Mouse (Mus musculus) B cell, adult 62 days (primary cell): ENCODE measurements around the gene Cenpm. TPM values are rescaled to one million over a fixed set of nuclear protein-coding genes. Genes with fewer than 3 reads are reported as not detected.

ENCODE experiments used
- total RNA-seq: library from RNA; stranded (reverse); gene quantifications from 4 replicates; pipeline ENCODE4 v1.2.4, GENCODE M21; 2023

Cenpm gene
- total RNA-seq = 1.3 to 4.6 TPM (median 1.4 TPM) in 3 of 4 replicates, not detected in the other

DNA sequence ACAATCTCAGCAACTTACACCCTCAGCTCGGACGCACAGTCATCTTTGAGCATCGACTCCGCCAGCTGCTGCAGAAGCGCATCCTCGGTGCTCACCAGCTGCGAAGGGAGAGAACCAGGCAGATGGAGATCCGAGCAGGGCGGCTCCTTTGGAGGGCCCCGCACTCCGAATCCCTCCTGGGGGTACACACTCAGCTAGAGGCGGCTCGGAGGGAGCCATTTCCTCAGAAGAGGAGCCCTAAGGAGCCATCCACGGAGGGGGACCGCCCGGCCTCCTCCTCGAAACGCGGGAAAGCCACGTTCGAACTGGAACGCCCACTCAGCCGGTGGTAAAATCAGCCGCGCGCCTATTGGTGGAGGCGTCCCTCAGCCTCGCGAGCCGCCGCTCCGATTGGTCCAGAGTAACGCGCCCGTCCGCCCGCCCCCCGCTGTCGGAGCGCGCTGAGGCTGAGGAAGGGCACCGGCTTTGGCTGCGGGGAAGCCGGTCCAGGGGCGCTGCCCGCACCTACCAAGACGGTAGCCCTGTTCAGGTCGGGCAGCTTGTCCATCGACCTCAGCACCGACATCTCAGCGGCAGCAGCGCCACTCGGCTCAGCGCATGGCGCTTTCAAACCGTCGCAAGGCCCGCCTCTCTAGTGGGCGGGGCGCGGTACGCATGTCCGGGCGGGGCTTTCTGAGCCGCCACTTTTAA lies at the start of gene Cenpm:
TSS of gene Cenpm (minus strand) at position 634 of the 690 bp plus-strand sequence.

DNA sequence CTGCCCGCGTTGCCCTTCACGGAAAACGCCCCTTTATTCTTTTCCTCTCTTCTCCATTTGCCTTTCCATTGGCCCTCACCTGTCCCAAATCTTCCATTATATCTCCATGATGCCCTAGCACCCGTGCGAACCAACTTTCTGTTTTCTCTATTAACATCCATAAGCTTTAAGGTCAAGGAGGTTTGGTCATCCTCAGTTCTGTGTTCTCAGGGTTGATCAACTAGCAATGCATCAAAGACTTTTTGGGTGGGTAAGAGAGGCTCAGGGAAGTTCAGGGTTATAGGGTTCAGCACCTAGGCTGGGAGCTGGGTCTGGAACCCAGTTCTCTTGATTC lies 30.0 kb upstream of the Cenpm start, which contains the start of gene Sept3:
TSS of gene Sept3 (plus strand) at position 301 of the 334 bp plus-strand sequence.

DNA sequence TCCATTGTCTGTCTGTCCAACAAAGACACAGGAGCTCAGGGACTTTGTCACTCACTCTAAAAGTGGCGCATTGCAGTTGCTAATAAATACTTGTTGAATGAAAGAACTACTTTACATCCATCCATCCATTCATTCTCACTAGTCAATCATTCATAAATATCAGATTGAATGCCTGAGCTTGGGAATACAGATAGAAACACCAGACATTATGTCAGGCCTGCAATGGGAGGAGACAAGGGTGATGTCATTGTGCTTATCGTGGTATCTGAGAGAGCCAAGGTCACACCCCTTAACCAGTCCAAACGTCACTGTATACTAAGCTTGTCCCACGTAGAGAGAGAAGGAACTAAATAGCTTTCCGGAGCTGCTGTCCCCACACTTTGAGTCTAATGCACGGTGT lies 7.5 kb upstream of the Cenpm start, which contains the start of gene 1500009C09Rik:
TSS of gene 1500009C09Rik (plus strand) at position 301 of the 400 bp plus-strand sequence.

DNA sequence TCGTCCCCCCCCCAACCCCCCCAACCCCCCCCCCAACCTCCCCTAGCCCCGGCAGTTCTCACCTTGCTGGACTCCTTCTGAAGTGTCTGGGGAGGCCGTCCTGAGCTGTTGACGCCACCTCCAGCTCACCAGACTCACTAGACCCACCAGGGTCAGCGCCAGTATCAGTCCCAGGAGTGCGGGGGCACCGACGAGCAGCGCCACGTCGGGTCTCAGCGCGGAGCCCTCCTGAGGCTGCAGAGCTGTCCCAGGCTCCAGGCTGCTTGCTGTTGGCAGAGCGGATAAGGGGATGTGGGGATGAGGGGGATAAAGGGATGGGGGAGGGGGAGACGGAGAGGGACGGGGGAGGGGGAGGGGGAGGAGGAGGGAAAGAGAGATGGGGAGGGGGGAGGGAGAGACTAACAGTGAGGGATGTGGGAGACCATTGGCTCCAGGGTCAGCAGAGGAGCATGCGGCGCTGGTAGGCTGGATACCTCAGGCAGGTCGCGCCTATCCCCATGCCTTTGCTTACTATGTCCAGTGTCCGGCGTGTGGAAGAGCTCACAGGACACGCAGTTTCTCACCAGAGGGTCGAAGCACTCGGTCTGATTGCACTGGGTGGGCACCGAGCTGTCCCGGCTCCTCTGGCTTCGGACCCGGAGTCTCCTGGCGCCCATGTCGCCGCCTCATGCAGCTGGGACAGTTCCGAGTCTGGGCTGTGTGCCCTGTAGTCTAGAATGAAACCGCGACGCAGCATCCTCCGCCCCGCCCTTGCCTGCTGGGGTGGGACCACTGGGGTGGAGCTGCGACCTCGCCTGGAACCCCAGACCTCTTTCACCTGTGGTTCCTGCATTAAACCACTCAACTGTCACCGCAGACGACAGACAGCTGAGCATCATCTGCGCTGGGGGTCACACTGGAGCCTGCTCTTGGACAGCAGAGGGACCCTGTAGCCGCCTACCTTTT lies 20.6 kb downstream of the Cenpm start, which contains the start of gene Tnfrsf13c:
TSS of gene Tnfrsf13c (minus strand) at position 713 of the 945 bp plus-strand sequence.

DNA sequence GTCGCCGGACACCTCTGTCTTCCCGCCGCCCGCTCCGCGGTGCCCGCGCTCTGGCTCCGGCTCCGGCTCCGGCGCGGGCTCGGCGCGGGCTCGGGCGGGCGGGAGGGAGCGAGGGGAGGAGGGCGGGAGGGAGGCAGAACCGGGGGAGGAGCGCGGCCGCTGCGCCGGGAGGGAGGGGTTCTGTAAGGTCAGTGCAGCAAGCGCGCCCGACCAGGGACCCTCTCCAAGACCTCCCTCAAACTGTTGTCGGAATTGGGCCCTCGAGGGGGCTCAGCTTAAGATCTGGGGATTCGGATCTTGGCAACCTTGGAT lies 31.8 kb downstream of the Cenpm start, which contains the start of gene Shisa8:
TSS of gene Shisa8 (minus strand) at position 64 of the 312 bp plus-strand sequence.

Other genes starting within 250 kb of the Cenpm start
- gene Desi1, start 210.9 kb downstream of the Cenpm start, total RNA-seq = 25.1 to 29.2 TPM (median 26.1 TPM) in 4 replicates
- 98.1 to 105 TPM (median 103 TPM) in 4 replicates for gene Snu13, start 197.2 kb downstream of the Cenpm start, total RNA-seq
- gene 4930407I10Rik, start 185.6 kb downstream of the Cenpm start, total RNA-seq = not detected in 4 replicates
- gene Mei1, start 174.8 kb downstream of the Cenpm start, total RNA-seq = not detected in 4 replicates
- 56.8 to 62.5 TPM (median 61.3 TPM) in 4 replicates for gene Ccdc134, start 116.8 kb downstream of the Cenpm start, total RNA-seq
- gene Srebf2, start 97.6 kb downstream of the Cenpm start, total RNA-seq = 225 to 235 TPM (median 230 TPM) in 4 replicates
- gene Shisa8, start 31.9 kb downstream of the Cenpm start, total RNA-seq = 5.3 to 9.3 TPM (median 6.8 TPM) in 4 replicates
- 282 to 319 TPM (median 304 TPM) in 4 replicates for gene Tnfrsf13c, start 20.4 kb downstream of the Cenpm start, total RNA-seq
- gene 1500009C09Rik, start 7.6 kb upstream of the Cenpm start, total RNA-seq = 0.36 TPM in 1 of 4 replicates, not detected in the others
- gene Sept3, start 30.1 kb upstream of the Cenpm start, total RNA-seq = 0.21 TPM in 1 of 4 replicates, not detected in the others
- not detected in 4 replicates for gene Wbp2nl, start 54.2 kb upstream of the Cenpm start, total RNA-seq
- gene Naga, start 94.2 kb upstream of the Cenpm start, total RNA-seq = 55.4 to 59.8 TPM (median 57.8 TPM) in 4 replicates
- 2.2 TPM in 1 of 4 replicates, not detected in the others for gene Pheta2, start 94.2 kb upstream of the Cenpm start, total RNA-seq
- gene Smdt1, start 94.2 kb upstream of the Cenpm start, total RNA-seq = 89.7 to 104 TPM (median 94.2 TPM) in 4 replicates
- gene Ndufa6, start 109.6 kb upstream of the Cenpm start, total RNA-seq = 97.1 to 115 TPM (median 103 TPM) in 4 replicates
- gene Cyp2d22, start 135.5 kb upstream of the Cenpm start, total RNA-seq = 5.5 to 10.3 TPM (median 9.3 TPM) in 4 replicates
- gene Cyp2d11, start 149.3 kb upstream of the Cenpm start, total RNA-seq = not detected in 4 replicates
- not detected in 4 replicates for gene Cyp2d10, start 162.4 kb upstream of the Cenpm start, total RNA-seq
- not detected in 4 replicates for gene Cyp2d9, start 188.7 kb upstream of the Cenpm start, total RNA-seq